Mouse (Mus musculus) bone marrow, adult 2 months (tissue): Measurements from ENCODE around the gene Mapk11. TPM values are rescaled to one million over a fixed set of nuclear protein-coding genes. Genes with fewer than 3 reads are reported as not detected.

Source experiments
- H3K27ac ChIP-seq: fragments of 200-500 bp; 2 replicates; pipeline ENCODE4 v1.5.1; 2012; ENCODE audit warnings: low read depth, mild to moderate bottlenecking, control low read depth, inconsistent platforms, low read length; ENCODE audit not compliant: control insufficient read depth, poor library complexity, insufficient read depth
- H3K4me1 ChIP-seq: fragments of 200-500 bp; 2 replicates; pipeline ENCODE4 v1.6.1; 2011; ENCODE audit warnings: low read length; ENCODE audit not compliant: control insufficient read depth, insufficient read depth
- H3K4me3 ChIP-seq: fragments of 200-500 bp; replicated peaks from 2 replicates; pipeline ENCODE3; 2011; ENCODE audit warnings: mild to moderate bottlenecking, low read depth, low read length, control low read depth; ENCODE audit not compliant: control insufficient read depth
- CTCF ChIP-seq: fragments of 200-500 bp; IDR thresholded peaks from 2 replicates; pipeline ENCODE4 v1.5.1; 2011; ENCODE audit warnings: low read length, control low read depth; ENCODE audit not compliant: control insufficient read depth, insufficient read depth
- POLR2A ChIP-seq: fragments of 200-500 bp; IDR thresholded peaks from 2 replicates; pipeline ENCODE4 v1.6.1; 2011; ENCODE audit warnings: low read depth, mild to moderate bottlenecking, control low read depth, low read length, borderline replicate concordance; ENCODE audit not compliant: control insufficient read depth
- WGBS: fragments of 180-500 bp; shearing (Covaris S2); methylation state at CpG from one replicate; pipeline ENCODE4 v1.1.7; 2018; 5-methylcytosine and 5-hydroxymethylcytosine counted together
- polyA plus RNA-seq: library from polyadenylated mRNA; stranded (reverse); fragments of >200 nt; gene quantifications from 2 replicates; pipeline ENCODE4 v1.2.4, GENCODE M21; 2011; ENCODE audit warnings: low replicate concordance; ENCODE audit not compliant: missing spikeins, insufficient read depth, insufficient read length

The Mapk11 gene
- polyA plus RNA-seq, 1 experiment: 7.6 TPM

DNA sequence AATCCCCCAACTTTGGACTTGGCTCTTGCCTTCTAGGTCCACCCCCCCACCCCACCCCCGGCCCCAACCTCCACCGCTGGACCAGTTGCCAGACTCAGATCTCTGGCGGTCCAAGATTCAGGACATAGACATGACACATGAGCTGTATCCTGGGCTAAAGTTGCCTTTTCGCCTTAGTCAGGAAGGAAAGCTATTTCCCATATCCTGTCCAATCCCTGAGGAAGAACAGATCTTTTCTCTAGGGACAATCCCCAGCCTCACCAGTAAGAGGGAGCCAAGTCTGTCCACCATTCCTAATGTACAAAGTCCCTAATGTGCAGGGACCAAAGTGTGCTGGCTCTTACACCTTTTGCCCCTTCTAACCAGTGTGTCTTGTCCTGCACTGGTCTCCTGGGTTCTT is 7.5 kb downstream of the Mapk11 start:
- no peak overlapping the region for H3K4me3 ChIP-seq
- H3K4me1 ChIP-seq: peaks cover 1% of the 10 kb centered on the region; the same call in 1 of the 2 replicates
- H3K27ac ChIP-seq: no peak overlapping the region
- no peak for TF ChIP-seq CTCF
- TF ChIP-seq POLR2A: no peak
- 47% methylated on average over 4 of the region's 4 CpGs for WGBS

DNA sequence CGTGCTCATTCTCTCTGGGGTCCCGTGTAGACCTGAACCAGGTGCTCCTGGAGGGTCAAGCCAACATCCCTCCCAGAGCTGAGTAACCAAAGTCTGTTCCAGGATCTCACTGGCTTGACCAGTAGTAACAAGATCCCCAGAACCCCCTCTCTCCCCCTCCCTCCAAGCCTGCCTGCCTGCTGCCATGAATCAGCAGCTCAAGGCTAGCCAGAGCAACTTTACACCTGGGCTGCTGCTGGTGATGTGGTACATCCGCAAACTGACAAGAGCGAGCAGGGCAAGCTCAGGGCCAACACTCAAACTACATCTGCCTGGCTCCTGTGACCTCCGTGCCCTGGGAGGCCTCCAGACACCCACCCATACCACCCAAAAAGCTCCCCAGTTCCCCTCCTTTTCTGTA is 8.0 kb downstream of the Mapk11 start:
- Histone ChIP-seq H3K4me3 (no peak overlapping the region), H3K27ac (no peak overlapping the region), H3K4me1 (0 out of 2 replicates have a peak, but pooled peaks cover 1% of the 10 kb centered on the region)
- 14% methylated on average over 5 of the region's 5 CpGs for WGBS
- TF ChIP-seq CTCF (no peak), POLR2A (no peak)

- 3% methylated on average over 21 of the region's 21 CpGs for WGBS
- Histone ChIP-seq H3K4me3 (peak within 1 kb of the TSS; percentile 6), H3K4me1 (0 out of 2 replicates have a peak, but pooled peaks cover 1% of the 10 kb centered on the region), H3K27ac (no peak within 1 kb of the TSS; the same call in 1 of the 2 replicates)
- no peak for TF ChIP-seq CTCF
- TF ChIP-seq POLR2A: no peak
Measured at GRCm38 (mm10) chr15:89140659-89141252, 8.7 kb downstream of the Mapk11 start, which contains the start of gene Mapk12. Gene Mapk12, minus strand, starts transcription at chr15:89140703.

DNA sequence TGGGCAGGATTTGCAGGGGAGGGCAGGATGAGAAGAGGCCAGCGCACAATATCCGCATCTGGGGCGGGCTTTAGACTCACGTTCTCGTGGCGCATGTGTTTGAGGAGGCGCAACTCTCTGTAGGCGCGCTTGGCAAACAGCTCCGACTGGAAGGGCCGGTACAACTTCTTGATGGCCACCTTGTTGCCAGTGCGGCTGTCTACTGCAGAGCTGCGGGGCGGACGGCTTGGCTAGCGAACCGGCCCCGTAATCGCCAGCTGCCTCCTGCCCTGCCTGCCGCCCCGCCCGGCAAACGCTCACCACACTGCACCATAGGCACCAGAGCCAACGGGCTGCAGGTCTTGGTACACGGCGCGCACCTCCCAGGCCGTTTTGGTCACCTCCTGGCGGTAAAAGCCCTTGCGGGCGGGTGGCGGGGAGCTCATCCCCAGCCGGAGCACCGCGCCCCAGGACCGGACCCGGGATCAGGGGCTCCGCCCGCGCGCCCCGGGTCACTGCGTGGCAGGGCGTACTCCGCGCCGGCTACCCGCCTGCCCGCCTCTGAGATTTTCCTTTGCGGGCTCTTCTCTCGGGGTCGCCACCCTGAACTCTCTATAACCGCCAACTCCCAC is 9.3 kb downstream of the Mapk11 start:
- no peak overlapping the region; the same call in 1 of the 2 replicates for H3K27ac ChIP-seq
- H3K4me3 ChIP-seq: peak overlapping the region; percentile 6
- under 1% methylated on average over 53 of the region's 53 CpGs for WGBS
- H3K4me1 ChIP-seq: 0 out of 2 replicates have a peak, but pooled peaks cover 1% of the 10 kb centered on the region
- no peak for TF ChIP-seq POLR2A
- no peak for TF ChIP-seq CTCF

DNA sequence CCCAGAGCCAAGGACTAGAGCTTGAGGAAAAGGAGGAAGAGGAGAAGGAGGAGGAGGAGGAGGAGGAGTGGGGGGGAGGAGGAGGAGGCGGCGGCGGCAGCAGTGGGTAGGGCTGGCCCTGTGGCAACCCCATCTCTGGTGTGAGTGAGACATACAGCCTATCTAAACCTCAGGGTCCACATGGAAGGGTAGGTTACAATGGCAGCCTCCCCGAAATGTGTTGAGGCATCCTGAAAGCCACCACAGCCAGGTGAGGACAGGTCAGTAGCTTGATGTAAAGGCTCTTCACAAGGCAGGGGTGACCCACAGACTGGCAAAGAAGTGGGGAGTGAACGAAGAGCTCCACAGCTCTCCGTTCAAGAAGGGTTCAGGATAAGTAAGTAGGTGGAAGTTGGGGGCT is 10.9 kb downstream of the Mapk11 start:
- TF ChIP-seq CTCF (no peak), POLR2A (no peak)
- H3K27ac ChIP-seq: no peak overlapping the region
- H3K4me3 ChIP-seq: no peak overlapping the region
- H3K4me1 ChIP-seq: no peaks in the 10 kb centered on the region
- WGBS: 86% methylated on average over 6 of the region's 6 CpGs

DNA sequence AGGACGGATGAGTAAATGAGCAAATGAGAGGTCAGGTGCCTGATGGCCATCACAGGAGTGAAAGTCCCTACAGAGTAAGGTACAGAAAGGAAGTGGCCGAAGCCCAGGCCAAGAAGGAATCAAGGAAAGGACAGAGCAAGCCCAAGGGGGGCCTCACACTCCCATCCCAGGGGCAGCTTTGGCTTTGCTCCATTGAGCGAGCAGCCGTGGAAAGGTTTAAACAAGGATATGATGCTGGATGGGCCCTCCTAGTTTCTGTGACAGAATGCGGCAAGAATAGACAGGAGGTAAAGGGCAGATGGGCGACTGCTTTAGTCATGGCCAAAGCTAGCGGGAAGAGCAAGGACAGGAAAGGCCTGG is 11.4 kb downstream of the Mapk11 start:
- H3K4me3 ChIP-seq: no peak overlapping the region
- H3K27ac ChIP-seq: no peak overlapping the region
- TF ChIP-seq POLR2A (no peak), CTCF (no peak)
- 83% methylated on average over 7 of the region's 7 CpGs for WGBS
- H3K4me1 ChIP-seq: no peaks in the 10 kb centered on the region

DNA sequence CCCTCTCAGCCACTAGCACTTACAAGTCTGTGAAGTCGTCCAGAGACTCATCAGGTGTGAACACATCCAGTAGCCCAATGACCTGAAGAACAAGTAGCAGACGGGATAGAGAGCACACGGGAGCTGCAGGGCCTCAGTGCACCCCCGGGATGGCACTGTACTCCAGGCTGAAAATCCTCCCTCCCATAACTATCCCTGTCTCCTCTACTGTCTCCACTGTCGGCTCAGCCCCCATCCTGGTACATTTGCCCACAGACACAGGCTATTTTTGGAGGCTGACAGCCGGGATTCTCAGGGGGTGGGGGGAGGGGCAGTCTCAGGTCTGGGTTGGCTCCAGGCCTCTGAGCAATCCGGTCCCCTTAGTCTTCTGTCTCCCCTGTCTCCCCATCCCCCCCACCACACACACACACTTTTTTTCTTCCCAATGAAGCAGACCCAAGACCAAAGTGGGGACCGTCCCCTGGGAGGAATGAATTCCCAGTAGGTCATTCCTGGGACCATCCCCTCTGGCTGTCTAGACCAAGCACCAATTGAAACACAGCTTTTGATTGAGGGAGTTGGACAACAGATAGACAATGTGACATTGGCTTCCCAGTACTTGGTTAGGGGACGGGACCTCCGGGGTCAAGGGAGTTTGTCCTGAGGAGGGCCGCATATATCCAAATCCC is 11.9 kb downstream of the Mapk11 start:
- TF ChIP-seq POLR2A (no peak), CTCF (no peak)
- 78% methylated on average over 11 of the region's 11 CpGs for WGBS

DNA sequence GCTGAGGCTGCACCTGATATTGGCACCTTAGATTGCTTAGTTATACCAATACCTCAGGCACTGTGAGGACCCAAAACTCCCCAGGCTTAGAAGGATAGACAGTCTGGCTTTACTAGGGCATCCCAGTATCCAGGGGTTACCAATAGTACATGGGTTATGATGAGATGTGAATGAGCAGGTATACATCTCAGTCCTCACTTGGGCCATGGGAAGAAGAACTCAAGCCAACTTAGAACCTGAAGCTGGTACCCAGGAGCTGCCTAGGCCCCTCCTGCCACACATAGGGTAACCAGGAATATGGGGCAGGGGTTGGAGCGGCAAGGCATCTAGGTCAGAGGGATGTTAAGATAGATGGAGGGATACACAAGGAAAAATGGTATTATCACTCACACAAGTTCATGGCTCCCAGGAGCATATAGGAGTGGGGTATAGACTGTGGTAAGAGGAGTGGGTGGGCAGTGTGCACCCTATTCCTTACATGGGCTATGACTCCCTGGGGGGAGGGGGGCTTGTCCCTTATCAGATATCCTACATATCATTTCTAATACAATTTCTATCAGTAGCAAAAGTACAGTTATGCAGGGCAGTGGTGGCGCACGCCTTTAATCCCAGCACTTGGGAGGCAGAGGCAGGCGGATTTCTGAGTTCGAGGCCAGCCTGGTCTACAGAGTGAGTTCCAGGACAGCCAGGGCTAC is 12.8 kb downstream of the Mapk11 start:
- peaks cover 5% of the 10 kb centered on the region for H3K4me1 ChIP-seq
- WGBS: 87% methylated on average over 5 of the region's 5 CpGs
- H3K4me3 ChIP-seq: no peak overlapping the region
- no peak overlapping the region for H3K27ac ChIP-seq
- TF ChIP-seq CTCF: no peak
- TF ChIP-seq POLR2A: no peak

More for the DNA sequence above, 11.9 kb downstream of the Mapk11 start:
- Histone ChIP-seq H3K4me1 (no peaks in the 10 kb centered on the region; the same call in 1 of the 2 replicates), H3K4me3 (no peak overlapping the region), H3K27ac (no peak overlapping the region)
